Mouse (Mus musculus): Measurements from ENCODE around the gene Eral1. TPM values are rescaled to one million over a fixed set of nuclear protein-coding genes. Genes with fewer than 3 reads are reported as not detected.

The Eral1 gene
- polyA plus RNA-seq (2012; fragmentation: generic; extraction: Trizol) = 10 to 100 TPM; 15.1 to 27.9 TPM

DNA sequence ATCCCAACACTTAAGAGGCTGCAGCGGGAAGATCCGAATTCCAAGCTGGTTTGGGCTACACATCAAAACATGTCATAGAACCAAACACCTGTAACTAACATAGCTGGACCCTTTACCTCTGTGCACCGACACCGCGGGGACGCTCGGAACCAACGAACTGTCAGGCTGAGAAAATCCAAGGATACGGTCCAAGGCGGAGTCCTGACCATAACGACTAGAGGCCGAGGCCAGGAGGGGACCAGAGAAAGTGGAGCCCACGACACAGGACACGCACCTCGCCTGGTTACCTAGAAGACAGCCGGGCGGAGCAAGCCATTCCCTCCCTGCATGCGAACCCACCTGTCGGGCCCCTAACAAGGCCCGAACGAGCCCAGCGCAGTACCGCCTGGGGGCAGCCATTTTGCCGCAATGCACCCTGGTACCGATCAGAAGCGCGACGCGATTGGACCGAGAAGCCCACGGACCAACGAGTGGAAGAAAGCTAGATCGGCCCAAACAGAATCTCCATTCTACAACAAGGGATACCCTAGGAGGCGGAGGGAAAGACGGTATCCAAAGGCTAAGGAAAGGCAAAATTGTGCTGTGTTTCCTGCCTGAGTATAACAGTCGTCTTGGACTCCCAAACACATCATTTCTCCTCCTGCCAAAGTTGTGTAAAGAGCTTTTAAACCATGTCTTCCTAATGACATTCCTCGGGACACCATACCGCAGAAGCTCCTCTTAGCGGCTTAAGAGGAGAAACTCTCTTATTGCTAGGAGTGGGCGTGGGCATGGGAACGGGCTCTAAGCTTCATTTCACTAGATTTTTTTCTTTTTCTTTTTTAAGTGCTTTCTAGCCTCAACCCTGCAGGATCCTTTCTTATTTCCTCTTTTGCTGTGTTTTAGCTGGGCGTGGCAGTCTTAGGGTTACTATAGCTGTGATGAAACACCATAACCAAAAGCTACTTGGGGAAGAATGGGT is at the start of gene Eral1:
TSS of gene Eral1 (minus strand) at position 423 of the 961 bp plus-strand sequence.

DNA sequence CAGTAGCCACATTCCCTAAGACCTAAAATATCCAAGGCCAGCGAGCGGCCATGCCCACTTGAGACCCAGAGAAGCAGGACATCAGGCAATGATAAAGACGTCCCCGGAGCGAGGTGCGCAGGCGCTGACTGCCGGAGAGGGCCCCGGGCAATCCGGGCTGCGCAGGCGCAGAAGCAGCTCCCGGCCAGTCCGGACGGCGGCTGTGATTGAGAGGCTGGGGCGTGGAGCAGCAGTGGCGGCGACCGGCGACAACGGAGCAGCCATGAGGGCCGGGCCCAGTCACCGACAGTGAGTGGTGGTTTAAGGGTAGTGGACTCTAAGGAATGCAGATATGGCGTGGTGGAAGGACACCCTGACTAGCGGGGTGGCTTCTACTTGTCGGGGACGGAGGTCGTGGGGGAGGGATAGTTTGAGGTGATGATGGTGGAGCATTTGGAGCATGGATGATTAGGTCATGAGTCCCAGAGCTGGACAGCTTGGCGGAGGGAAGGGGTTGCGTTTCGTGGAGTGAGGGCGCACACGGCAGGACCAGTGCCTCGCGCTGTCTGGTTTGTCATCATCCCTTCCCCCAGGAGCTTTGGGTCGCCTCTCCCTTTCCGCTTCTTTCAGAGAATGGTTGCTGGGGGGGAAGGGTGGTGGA is 14.4 kb upstream of the Eral1 start, which contains the start of gene Fam222b:
TSS of gene Fam222b (plus strand) at position 157 of the 640 bp plus-strand sequence.

DNA sequence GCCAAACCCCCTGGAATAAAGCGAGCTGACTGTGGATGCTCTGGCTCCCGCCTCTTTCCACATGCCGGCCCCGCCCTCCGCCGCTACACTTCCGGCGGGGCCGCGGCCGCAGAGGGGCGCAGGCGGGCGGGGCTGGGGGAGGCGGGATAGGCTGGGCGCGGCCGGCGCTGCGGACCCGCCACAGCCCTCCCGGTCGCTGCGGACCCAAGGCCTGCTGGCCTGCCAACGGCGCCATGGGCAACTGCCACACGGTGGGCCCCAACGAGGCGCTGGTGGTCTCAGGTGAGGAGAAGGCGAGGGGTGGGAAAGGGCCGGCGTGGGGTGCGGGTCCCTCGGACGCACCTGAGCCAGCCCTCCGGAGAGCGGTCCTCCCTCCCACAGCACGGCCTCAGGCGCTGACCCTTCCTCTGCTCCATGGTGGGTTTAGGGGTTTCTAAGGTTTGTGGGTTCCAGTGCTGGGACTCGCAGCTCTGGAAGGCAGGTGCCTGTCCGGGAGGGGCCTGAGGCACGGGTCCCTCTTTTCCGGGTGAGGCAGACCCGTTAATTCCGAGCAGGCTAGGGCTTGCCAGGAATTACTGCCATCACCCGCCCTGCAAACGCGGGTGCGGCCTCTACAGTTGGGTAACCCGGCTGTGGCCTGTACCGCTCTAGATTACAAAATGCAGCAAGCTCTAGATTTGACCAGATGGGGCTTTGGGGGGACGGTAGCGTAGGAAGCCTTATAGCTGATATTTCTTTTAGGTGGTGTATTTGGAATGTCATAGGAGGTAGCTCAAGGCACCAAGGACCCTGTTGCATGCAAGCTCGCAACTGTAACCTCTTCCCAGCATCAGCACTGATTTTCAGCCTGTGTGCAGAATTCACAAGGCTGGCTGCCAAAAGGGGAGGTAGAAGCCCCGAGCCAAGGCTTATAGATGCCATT is 42.1 kb downstream of the Eral1 start, which contains the start of gene Flot2:
TSS of gene Flot2 (plus strand) at position 101 of the 922 bp plus-strand sequence.

DNA sequence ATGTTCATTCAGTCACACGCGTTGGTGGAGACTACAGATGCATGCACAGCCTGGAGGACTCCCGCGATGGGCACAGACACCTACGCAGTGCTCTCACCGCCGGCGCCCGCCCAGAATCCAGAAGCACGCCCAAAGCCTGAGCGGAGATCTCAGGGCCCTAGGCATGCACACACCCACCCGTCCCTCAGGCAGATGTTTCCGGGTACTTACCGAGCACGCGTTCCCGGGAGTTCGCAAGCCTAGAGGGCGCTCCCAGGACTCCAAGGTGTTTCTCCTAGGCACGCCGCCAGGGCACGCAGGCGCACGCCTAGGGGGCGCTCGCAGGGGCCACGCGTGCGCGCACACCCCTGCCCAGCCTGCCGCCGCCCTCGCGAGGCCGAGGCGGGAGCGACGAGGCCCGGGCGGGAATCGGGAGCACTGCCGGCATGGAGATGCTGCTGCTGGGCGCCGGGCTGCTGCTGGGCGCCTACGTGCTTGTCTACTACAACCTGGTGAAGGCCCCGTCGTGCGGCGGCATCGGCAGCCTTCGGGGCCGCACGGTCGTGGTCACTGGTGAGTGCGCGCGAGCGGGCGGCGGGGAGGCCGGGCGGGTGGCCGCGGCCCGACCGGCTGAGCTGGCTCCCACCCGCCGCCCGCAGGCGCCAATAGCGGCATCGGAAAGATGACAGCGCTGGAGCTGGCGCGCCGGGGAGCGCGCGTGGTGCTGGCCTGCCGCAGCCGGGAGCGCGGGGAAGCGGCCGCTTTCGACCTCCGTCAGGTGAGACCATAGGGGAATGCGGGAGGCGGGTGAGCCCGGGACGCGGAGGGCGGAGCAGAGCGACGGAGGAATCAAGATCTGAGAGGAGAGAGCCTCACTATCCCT is 48.0 kb downstream of the Eral1 start, which contains the start of gene Dhrs13:
TSS of gene Dhrs13 (plus strand) at position 334 of the 862 bp plus-strand sequence.

Other genes with a start within 250 kb of the Eral1 start
- gene Pipox, start 186.3 kb downstream of the Eral1 start, polyA plus RNA-seq (2012; fragmentation: generic; extraction: Trizol) = 1 to 10 TPM in 1 of 2 experiments, under 1 TPM in 1; 0.05 to 4.8 TPM
- gene Sez6, start 149.6 kb downstream of the Eral1 start, polyA plus RNA-seq (2012; fragmentation: generic; extraction: Trizol) = not detected
- 10 to 100 TPM in 1 of 2 experiments, 1 to 10 TPM in 1; 7.7 to 27.1 TPM for gene Phf12, start 97.6 kb downstream of the Eral1 start, polyA plus RNA-seq (2012; fragmentation: generic; extraction: Trizol)
- 10 to 100 TPM; 14.3 to 26.1 TPM for gene Dhrs13, start 48.1 kb downstream of the Eral1 start, polyA plus RNA-seq (2012; fragmentation: generic; extraction: Trizol)
- 10 to 100 TPM; 68.0 to 85.1 TPM for gene Flot2, start 42.5 kb downstream of the Eral1 start, polyA plus RNA-seq (2012; fragmentation: generic; extraction: Trizol)
- 10 to 100 TPM in 1 of 2 experiments, 1 to 10 TPM in 1; 5.8 to 13.0 TPM for gene Fam222b, start 14.3 kb upstream of the Eral1 start, polyA plus RNA-seq (2012; fragmentation: generic; extraction: Trizol)
- 10 to 100 TPM; 47.2 to 71.6 TPM for gene Traf4, start 85.2 kb upstream of the Eral1 start, polyA plus RNA-seq (2012; fragmentation: generic; extraction: Trizol)
- 10 to 100 TPM in 1 of 2 experiments, 1 to 10 TPM in 1; 7.0 to 20.5 TPM for gene Nek8, start 96.3 kb upstream of the Eral1 start, polyA plus RNA-seq (2012; fragmentation: generic; extraction: Trizol)
- 10 to 100 TPM; 16.0 to 28.6 TPM for gene Tlcd1, start 96.3 kb upstream of the Eral1 start, polyA plus RNA-seq (2012; fragmentation: generic; extraction: Trizol)
- 1,000 to 10,000 TPM; 3,235 to 5,071 TPM for gene Rpl23a, start 103.2 kb upstream of the Eral1 start, polyA plus RNA-seq (2012; fragmentation: generic; extraction: Trizol)
- 100 to 1,000 TPM; 162 to 164 TPM for gene Rab34, start 108.0 kb upstream of the Eral1 start, polyA plus RNA-seq (2012; fragmentation: generic; extraction: Trizol)
- under 1 TPM; 0.04 to 0.46 TPM for gene Proca1, start 113.0 kb upstream of the Eral1 start, polyA plus RNA-seq (2012; fragmentation: generic; extraction: Trizol)
- gene Sdf2, start 165.4 kb upstream of the Eral1 start, polyA plus RNA-seq (2012; fragmentation: generic; extraction: Trizol) = 100 to 1,000 TPM in 1 of 2 experiments, 10 to 100 TPM in 1; 51.3 to 208 TPM
- gene Supt6, start 165.6 kb upstream of the Eral1 start, polyA plus RNA-seq (2012; fragmentation: generic; extraction: Trizol) = 10 to 100 TPM in 1 of 2 experiments, 1 to 10 TPM in 1; 8.9 to 57.5 TPM
- gene 2610507B11Rik, start 181.4 kb upstream of the Eral1 start, polyA plus RNA-seq (2012; fragmentation: generic; extraction: Trizol) = 10 to 100 TPM; 20.6 to 56.8 TPM
- under 1 TPM in 1 of 2 experiments, not detected in 1; 0.22 TPM for gene BC030499, start 210.5 kb upstream of the Eral1 start, polyA plus RNA-seq (2012; fragmentation: generic; extraction: Trizol)
- gene Spag5, start 221.1 kb upstream of the Eral1 start, polyA plus RNA-seq (2012; fragmentation: generic; extraction: Trizol) = 10 to 100 TPM in 1 of 2 experiments, 1 to 10 TPM in 1; 8.1 to 38.0 TPM
- under 1 TPM; 0.09 to 0.91 TPM for gene Aldoc, start 242.6 kb upstream of the Eral1 start, polyA plus RNA-seq (2012; fragmentation: generic; extraction: Trizol)
- gene Pigs, start 248.0 kb upstream of the Eral1 start, polyA plus RNA-seq (2012; fragmentation: generic; extraction: Trizol) = 10 to 100 TPM; 30.3 to 84.7 TPM

All from C3H10T1/2 (cell line).